Mouse (Mus musculus): ENCODE results near the gene Arid4b. TPM values are rescaled to one million over a fixed set of nuclear protein-coding genes. Genes with fewer than 3 reads are reported as not detected.

Arid4b gene
- total RNA-seq, 1 experiment from 2014 or later = 33.4 TPM

Other genes with a start within 250 kb of the Arid4b start
- 19.2 and 21.1 TPM in 2 replicates for gene B3galnt2, start 108.8 kb upstream of the Arid4b start, total RNA-seq (2021)
- 34.2 and 44.2 TPM in 2 replicates for gene Tbce, start 23.6 kb upstream of the Arid4b start, total RNA-seq (2021)
- gene Ggps1, start 256 bp downstream of the Arid4b start, total RNA-seq (2021) = 35.2 and 41.9 TPM in 2 replicates

Data from adrenal gland, postnatal 14 days (tissue).